Mouse (Mus musculus): Measurements from ENCODE around the gene Col2a1.
A peak's percentile ranks its signal among the peaks of the same experiment; 100 is the strongest.

Col2a1 gene

DNA sequence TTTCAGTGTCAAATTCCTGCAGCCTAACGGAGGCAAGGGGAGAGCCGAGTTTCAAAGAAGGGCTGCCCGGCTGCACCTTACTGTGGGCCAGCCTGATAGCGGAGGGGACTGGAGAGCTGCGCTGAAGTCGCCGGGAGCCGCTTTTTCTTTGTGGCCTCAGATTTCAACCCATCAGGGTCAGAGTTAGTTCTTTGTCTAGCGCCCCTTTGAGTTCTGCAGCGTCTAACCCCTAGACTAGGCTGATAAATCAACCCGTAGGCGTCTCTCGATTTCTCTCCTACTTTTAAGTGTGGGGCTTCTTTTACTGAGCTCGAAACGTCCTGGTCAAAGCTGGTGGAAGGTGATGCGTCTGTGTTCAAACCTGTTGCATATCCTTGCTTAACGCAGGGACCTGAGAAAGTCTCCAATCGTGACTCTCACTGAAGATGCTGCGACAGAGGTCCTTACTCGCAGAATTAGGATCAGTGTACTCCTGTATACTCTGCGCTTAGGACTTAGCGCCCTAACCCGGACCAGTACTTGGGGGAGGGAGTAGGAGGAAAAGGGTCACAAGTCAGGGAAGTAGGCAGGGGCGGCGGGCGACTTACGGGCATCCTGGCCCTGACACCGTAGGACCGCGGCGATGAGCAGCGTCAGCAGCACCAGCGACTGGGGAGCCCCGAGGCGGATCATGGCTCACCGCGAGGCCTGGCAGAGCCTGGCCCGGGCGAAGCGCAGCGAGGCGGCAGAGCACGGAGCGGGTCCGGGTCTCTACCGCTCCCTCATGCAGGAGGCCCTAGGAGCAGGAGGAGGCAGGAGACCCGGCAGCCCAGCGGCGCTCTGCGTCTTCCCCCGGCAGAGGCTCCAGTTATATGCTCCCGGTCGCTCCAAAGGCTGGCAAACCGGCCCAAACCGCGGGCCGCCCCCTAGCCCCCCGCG is at the start of gene Col2a1:
Col2a1 (minus strand) TSS at position 874 of the 918 bp plus-strand sequence.
- DNase-seq (ENCODE audit: low read depth, low spot score), result no peak

DNA sequence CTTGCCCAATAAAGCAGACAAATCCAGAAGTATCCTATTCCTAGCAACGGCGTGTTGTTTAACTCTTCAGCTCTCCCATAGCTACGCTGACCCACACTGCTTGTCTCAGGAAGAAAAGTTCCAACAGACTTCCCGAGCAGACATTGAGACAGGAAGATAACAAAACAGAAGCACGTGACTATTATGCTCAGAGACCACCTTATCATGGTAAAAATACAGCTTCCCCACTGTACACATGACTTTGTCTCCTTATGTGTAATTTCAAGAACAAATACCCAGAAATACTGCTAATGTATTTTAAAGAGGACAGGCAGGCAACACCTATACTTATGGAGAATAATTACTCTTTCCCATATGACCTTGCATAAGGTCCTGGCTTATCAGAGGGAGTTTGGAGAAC is 47.2 kb upstream of the Col2a1 start:
- DNase-seq (ENCODE audit: low read depth, low spot score), result no peak

DNA sequence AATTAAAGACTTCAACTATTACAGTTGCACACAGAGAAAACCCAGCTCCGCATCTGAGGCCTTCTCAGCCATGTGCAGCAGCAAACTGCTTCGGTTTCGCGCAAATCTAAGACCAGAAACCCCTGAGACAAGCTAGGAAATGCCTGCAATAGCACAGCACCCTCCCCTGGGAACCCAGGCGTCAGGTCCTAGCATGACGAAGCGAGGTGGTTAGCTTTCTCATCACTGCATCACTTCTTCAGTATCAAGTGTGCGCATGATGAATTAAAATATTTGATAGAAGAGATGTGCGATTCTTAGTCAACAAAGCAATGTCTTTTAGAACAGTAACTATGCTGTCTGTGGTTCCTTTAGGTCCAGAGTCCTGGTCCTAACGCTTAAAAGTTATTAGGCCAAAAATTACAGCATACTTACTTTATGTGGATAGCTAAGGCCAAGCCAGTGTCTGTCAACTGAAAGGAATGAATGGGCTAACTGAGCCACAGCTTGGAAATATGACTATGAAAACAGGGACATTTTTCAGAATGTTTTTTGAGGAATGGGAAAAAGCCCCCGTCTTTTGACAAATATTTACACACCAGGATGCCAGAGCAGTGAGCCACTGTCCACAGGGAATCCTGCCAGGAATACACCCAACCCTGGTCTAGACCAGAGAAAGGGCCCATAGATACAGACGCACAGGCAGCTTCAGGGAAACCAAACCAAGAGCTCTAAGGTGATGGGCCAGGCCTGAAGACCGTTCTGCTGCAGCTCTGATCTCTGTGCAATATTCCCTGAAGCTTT is 44.6 kb upstream of the Col2a1 start:
- no peak for DNase-seq (ENCODE audit: low read depth, low spot score)

DNA sequence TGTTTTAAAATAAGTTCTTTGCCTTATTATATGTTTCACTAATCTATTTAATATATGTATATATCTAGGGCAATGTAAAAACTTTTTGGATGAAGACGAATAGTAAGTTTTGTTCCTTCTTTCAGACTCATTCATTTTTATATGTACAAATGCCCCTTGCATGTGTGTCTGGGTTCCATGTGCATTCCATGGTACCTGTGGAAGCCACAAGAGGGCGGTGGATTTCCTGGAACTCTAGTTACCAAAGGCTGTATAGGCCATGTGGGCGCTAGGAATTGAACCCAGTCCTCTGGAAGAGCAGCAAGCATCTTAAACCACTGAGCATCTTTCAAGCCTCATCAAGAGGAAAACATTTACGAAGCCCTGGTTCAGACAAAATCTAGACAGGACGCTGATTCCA is 39.9 kb upstream of the Col2a1 start:
- DNase-seq (ENCODE audit: low read depth, low spot score), result no peak

DNA sequence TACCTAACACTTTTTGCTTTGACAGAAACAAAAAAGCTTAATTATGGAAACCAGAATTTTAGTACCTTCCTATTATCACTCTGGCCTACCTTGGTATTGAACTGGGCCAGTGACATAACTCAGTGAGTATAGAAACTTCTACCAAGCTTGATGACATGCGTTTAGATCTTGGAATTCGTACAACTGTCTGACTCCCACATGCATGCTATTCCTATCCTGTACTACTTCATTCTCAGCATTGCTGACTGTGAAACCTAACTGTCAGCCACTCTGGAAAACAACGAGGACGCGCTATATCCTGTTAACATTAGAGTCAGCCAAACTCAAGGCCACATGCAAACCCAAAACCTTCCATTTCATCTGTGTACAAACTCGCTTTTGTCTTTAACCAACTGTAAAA is 39.5 kb upstream of the Col2a1 start:
- no peak for DNase-seq (ENCODE audit: low read depth, low spot score)

DNA sequence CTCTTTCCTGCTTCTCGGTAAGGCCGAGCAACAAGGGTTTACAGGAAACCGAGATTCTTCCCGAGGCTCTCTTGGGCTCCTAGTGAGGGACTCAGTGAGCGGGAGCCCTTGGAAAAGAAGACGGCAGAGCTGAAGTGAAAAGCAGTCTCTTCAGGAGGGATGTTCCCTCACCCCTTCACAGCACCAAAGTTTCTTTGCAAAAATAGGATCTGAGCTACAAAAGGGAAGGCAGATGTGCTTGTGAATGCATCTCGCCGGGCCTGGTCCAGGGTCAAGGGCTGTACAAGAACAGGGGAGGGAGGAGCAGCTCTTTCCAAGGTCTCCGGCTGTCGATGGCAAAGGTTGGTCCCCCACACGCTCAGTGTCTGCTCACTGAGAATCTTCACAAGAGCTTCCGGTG is 38.0 kb upstream of the Col2a1 start:
- DNase-seq (ENCODE audit: low read depth, low spot score), result no peak

DNA sequence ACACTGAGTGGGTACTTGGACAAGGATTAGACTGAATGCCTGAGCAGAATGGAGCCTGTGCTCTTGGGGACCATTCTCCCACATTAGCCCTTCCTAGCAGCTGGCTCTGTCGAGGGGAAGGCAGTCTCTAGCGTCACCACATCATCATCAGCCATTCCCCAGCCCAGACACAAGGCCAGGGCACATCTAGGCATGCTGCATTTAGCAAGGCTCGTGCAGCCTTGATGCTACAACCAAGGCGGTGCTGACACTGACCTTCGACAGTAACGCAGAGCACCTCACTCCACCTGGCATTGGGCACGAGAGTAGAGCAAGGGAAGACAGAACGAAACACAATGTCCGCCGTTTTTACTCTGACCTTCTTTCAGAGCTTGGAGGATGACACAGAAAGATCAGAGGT is 35.2 kb upstream of the Col2a1 start:
- no peak for DNase-seq (ENCODE audit: low read depth, low spot score)

DNA sequence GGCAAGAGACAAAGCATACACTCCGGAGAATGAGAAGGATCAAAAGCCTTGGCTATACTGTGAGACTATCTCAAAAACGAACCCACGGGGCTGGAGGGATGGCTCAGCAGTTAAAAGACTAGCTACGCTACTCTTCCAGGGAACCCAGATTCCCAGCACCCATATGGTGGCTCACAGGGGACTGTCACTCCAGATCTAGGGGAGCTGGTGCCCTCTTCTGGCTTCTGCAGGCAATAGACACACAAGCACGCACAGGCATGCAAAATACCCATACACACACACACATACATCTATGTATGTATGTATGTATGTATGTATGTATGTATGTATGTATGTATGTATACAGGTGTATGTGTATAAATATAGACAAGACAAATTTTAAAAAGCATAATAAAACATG is 32.1 kb upstream of the Col2a1 start:
- no peak for DNase-seq (ENCODE audit: low read depth, low spot score)

DNA sequence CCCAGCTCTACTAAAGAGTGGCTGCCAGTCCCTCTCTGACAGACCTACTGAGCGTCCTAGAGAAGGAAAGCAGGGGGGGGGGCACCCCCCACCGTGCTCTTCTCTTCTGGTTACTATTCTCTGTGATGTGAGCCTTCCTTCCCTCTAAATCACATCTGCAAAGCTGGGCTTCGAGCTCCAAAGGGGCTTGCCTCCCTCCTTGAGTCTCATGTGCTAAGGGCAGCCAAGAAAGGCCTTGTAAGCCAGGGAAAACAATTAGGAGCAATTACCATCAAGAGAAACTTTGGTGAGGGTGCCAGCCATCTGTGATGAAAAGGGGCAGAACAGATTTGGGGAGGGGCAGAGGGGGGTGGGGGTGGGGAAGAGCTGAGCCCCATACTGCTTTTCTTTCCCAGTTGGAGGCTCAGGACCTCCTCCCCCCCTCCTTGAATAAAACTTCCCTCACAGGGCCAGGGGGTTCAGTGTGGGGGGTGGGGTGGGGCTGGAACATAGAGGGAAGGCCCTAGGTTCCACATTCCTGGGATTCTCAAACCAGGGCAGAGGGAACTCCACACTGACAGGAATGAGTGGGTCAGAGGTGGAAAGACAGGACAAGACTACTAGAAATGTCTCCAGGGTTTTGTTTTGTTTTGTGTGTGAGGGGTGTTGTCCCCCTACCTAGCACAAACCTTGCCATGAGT is 30.7 kb upstream of the Col2a1 start:
- DNase-seq (ENCODE audit: low read depth, low spot score), result no peak

DNA sequence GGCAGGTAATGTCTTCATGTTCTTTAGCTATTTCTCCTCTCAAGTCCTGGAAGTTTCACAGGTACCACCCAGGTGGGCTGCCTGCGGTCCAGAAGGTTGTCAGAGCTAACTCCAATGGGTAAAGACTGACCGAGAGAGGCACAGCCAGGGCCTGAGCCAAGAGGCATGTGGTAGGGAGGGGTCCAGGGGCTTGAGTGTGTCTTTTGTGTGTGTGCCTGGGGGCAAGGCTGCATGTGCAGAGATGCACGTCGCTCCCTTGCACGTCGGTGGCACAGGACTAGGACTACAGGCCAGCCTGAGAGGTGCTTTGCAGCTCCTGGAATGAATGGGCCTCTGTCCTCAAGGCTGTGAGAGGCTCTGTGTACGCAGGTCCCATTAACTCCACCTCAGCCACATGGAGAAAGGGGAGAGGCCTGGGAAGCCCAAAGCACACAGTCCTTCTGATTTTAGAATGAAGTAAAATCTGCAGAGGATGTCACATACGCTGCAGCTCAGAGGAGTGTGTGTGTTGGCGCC is 28.8 kb upstream of the Col2a1 start:
- DNase-seq (ENCODE audit: low read depth, low spot score), result no peak

DNA sequence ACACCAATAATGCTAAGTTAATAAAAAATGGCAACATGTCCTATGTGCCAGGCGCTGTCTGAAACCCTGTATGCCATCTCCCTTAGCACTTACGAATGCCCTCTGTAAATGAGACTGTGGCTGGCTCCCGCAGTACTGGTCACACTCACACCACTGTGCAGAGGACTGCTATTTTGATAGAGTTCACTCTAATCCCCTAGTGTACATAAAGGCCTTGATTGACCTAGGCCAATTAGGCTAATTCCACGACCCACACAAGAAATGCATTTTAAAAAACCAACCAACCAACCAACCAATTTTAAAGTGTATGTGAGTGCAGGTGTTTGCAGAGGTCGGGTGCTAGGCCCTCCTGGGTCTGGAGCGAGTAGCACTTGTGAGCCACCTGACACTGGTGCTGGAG is 25.3 kb upstream of the Col2a1 start:
- no peak for DNase-seq (ENCODE audit: low read depth, low spot score)

DNA sequence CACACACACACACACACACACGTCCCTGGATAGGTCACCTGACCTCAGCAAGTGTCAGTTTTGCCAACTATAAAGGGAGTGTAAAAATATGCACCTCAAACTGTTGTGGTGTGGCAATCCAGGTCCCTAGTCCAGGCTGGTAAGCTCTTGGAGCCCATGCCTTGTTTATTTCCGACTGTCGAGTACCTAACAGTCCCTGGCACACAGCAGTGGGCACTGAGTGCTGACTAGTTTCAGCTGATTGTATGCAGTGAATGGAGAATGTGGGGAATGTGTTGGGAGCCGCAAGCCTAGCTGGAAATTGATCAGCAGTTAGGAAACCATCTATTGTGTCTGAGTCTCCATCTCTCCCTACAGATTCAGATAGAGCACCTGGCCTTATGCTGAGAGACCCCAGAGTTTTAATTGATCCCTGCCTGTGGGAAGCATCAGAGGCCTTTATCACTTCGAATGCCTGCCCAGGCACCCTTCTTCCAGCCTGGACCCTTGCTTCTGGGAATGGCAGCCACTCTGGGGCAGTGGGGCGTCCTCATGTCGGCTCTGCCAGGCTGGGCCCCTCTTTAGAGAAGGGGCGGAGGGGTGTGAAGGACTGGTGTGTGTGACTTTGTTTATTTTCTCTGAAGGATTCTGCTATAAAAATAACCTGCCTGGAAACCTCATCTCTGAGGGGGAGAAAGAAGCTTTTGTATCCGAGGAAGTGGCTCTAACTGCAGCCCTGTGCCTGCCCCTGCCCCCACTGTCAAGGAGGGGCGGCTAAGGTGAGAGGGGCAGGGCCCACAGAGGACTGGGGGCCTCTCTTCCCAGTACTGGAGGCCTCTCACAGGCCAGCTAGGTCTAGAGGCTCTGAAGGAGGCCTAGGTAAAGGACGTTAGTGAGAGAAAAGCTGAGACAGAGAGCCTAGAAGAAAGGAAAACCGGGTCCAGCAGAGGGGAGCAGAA is 22.7 kb upstream of the Col2a1 start:
- no peak for DNase-seq (ENCODE audit: low read depth, low spot score)

DNA sequence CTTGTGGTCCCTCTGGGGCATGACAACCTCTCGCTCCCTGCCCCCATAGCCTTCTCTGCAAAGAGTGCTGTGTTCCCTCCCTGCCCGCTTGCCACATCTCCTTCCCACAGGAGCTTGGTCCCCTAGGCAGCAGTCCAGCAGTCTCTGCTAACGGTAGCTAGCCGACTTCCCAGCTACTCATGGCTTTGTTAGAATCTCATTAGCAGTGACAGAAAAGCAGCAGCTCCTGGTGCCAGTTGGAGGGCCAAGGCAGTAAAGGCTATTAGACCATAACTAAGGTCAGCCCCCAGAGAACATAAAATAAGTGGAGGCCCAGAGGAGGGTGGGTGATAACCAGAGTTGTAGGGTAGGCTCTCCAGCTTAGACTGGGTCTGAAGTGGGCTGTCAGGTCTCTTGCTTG is 21.1 kb upstream of the Col2a1 start:
- DNase-seq (ENCODE audit: low read depth, low spot score), result no peak

DNA sequence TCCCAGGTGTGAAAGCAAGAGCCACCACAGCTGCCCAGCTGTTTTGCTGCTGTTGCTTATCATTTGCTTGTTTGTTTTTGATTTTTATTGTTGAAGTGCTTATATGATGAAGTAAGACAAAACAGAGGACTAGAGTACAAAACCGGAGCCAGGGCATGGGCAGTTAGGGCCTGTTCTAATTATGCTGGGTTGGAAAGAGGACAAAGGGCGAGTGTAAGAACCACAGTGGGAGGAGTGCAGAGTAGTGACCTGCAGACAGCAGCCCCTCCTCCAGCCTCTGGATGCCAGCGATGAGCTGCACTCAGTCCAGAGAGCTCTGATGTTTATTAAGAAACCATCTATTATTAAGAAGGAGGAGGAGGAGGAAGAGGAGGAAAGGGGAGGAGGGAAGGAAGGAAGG is 18.6 kb upstream of the Col2a1 start:
- DNase-seq (ENCODE audit: low read depth, low spot score), result no peak

DNA sequence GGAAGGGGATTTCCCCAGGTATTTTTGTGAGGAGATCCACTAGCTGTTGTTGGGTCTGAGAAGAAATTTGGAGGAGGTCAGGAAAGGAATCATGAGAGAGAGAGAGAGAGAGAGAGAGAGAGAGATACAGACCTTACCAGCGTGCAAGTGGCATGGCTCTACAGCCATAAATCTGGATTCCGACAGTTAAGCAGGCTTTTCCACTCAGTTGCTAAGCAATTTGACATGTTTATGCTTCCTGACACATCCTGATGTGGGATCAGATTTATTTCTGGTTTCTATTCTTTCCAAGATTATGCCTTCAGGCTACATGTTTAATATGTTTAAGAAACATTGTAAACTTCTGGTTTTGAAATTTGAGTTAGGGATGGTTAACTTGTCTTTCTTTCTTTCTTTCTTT is 17.4 kb upstream of the Col2a1 start:
- DNase-seq (ENCODE audit: low read depth, low spot score), result no peak

DNA sequence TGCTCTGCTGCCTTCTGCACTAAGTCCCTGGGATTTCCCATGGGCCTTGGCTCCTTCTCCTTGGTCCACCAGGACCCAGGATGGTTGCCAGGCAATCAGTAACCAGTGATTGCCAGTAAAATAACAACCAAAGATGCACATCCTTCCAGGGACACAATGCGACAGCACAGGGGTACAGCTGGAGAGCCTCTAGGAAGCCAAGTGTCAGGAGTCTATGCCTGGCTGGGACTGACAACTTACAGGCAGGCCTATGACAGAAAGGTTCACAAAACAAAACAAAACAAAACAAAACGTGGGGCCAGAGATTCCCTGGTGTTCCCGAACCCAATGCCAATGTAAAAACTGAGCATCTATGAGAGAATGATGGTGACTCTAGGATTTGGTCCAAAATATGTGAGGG is 14.6 kb upstream of the Col2a1 start:
- DNase-seq (ENCODE audit: low read depth, low spot score), result no peak

DNA sequence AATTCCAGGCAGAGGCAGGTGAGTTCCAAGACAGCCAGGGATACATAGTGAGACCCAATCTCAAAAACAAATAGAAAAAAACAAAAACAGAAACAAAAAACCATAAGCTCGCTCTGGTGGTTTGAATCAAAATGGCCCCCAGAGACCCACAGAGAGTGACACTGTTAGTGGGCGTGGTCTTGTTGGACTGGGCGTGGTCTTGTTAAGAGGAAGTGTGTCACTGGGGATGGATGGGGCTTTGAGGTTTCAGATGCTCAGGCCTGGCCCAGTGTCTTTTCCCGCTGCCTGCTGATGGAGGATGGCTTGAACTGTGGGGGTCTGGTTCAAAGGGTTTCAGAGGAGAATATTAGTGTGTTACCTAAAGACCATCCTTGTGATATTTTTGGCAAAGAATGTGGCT is 13.4 kb upstream of the Col2a1 start:
- DNase-seq (ENCODE audit: low read depth, low spot score), result peak; percentile 57

DNA sequence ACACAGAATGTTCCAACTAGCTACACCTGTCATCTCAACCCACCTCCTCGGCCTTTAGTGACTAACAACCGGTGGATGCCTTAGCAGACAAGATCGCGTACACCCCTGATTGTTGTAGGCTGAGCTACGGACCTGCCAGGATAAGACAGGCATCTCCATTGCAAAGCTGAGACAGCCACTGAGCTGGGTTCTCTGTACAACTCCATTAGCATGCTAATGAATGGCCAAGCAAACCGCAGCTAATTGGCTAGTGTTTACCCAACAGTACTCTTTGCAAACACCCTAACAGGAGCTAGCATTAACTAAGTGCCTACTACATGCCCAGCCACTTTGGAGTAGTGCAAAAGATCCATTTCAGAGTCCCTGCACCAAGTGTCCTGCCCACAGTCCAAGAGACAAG is 8.3 kb upstream of the Col2a1 start:
- DNase-seq (ENCODE audit: low read depth, low spot score), result no peak

DNA sequence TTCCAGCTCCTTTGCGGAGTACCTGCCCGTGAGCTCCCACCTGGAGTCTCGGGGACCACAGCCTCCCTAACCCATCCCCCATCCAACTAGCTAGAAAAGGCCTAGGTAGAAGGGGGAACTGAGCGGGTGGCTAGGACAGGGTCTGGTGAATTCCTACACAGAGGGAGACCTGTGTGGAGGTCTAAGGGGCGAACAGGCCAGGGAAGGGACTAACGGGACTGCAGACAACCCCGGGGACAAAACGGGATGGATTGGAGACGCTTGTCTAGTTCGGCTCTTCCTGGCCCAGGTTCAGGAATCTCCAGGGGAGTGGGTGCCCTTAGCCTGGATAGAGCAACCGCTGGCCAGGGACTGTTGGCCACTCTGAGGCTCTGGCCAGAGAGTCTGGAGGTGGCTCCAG is 686 bp upstream of the Col2a1 start:
- no peak for DNase-seq (ENCODE audit: low read depth, low spot score)

DNA sequence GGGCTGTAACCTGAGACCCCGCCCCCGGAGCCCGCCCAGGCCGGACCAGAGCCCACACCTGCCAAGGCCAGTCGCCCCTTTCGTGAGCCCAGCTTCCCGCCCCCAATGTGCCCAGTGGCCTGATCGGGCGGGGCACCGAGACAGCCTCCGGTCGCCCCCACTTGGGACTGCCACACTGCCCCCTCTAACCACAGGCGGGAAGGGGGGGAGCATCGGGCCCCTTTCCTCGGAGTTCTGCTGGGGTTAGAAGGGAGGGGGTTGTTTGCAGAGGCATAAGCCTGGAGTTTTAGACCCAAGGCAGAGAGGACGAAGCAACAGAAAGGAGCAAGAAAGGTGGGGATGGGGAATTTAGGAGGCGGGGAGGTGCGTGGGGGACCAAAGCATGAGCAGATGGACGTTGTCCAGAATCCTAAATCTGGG is 255 bp upstream of the Col2a1 start:
- no peak for DNase-seq (ENCODE audit: low read depth, low spot score)
